Mouse (Mus musculus): ENCODE measurements around the gene Upp2. TPM values are rescaled to one million over a fixed set of nuclear protein-coding genes. Genes with fewer than 3 reads are reported as not detected.

Upp2 gene
- polyA plus RNA-seq, 1 experiment from 2014 or later, result 7.0 TPM

DNA sequence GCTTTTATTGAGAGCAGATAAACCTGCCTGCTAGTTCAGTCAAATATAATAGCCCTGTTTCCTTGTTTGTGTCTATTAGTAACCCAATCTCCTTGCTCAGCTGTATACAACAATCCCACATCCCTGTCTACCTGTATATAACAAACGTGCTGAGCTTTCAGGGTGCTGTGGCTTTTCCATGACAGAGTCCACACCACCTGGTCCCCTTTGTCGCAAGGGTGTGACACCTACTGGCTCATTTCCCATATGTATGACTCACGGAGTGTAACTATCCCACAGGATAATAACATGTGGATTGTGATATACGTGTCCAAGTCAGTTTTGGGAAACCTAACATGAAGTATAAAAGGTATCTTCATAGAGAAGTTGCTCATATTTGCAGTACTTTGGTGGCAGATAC lies 275.3 kb downstream of the Upp2 start:
- no peak overlapping the region for H3K27ac ChIP-seq (ENCODE audit: poor library complexity, severe bottlenecking)
- no peaks in the 10 kb centered on the region for H3K27me3 ChIP-seq (replicated peaks)
- no peaks in the 10 kb centered on the region for H3K36me3 ChIP-seq
- H3K4me2 ChIP-seq, result no peak overlapping the region
- H3K9ac ChIP-seq, result no peak overlapping the region
- WGBS, result 75% methylated on average over 4 of the region's 4 CpGs
- no peaks in the 10 kb centered on the region for H3K4me1 ChIP-seq (replicated peaks)
- ATAC-seq (ENCODE audit: insufficient number of reproducible peaks, low FRiP score), result no peak
- no peak overlapping the region for H3K4me3 ChIP-seq
- no peaks in the 10 kb centered on the region for H3K9me3 ChIP-seq (replicated peaks)

Other genes starting within 250 kb of the Upp2 start
- gene Acvr1c, start 209.4 kb upstream of the Upp2 start, polyA plus RNA-seq (2016; fragmentation: Nextera tagmentation; extraction: Ambion mirVana), result 2.1 and 2.5 TPM in 2 replicates
- gene Gm17409, start 97.2 kb upstream of the Upp2 start, polyA plus RNA-seq (2016; fragmentation: Nextera tagmentation; extraction: Ambion mirVana), result not detected in 2 replicates
- gene Acvr1, start 141 bp upstream of the Upp2 start, polyA plus RNA-seq (2016; fragmentation: Nextera tagmentation; extraction: Ambion mirVana), result 11.6 and 12.0 TPM in 2 replicates